Mouse (Mus musculus) neural tube, embryonic 11.5 days (tissue): ENCODE results near the gene Ndufs8. TPM values are rescaled to one million over a fixed set of nuclear protein-coding genes. Genes with fewer than 3 reads are reported as not detected.

Experiments
- ATAC-seq: fragments of 200-750 bp; cut with Nextera tagmentation; 2 replicates; pipeline ENCODE4 v1.8.0; 2017; ENCODE audit warnings: moderate number of reproducible peaks, mild to moderate bottlenecking, moderate TSS enrichment, moderate library complexity; ENCODE audit not compliant: insufficient read depth, low FRiP score, low TSS enrichment
- DNase-seq: peaks from one replicate; pipeline ENCODE4 v3.0.0-alpha.2; 2015; ENCODE audit warnings: low spot score
- H3K27ac ChIP-seq: fragments of 300-500 bp; sonication (generic); 2 replicates; pipeline ENCODE4 v1.5.1; 2014; ENCODE audit warnings: low read depth, mild to moderate bottlenecking, low read length
- H3K27me3 ChIP-seq: fragments of 300-500 bp; sonication (generic); 2 replicates; pipeline ENCODE4 v1.6.1; 2014; ENCODE audit warnings: mild to moderate bottlenecking, low read length, mixed read lengths; ENCODE audit not compliant: control insufficient read depth, insufficient read depth
- H3K36me3 ChIP-seq: fragments of 300-500 bp; sonication (generic); 2 replicates; pipeline ENCODE4 v1.6.1; 2014; ENCODE audit warnings: mild to moderate bottlenecking, low read length, moderate library complexity, mixed read lengths; ENCODE audit not compliant: control insufficient read depth, insufficient read depth
- H3K4me1 ChIP-seq: fragments of 300-500 bp; sonication (generic); 2 replicates; pipeline ENCODE4 v1.6.1; 2014; ENCODE audit warnings: low read length, mixed read lengths; ENCODE audit not compliant: control insufficient read depth, insufficient read depth
- H3K4me2 ChIP-seq: fragments of 300-500 bp; sonication (generic); 2 replicates; pipeline ENCODE4 v1.6.1; 2014; ENCODE audit warnings: low read depth, mild to moderate bottlenecking, moderate library complexity
- H3K4me3 ChIP-seq: fragments of 300-500 bp; sonication (generic); 2 replicates; pipeline ENCODE4 v1.5.1; 2014; ENCODE audit warnings: low read depth, low read length
- H3K9ac ChIP-seq: fragments of 300-500 bp; sonication (generic); 2 replicates; pipeline ENCODE4 v1.6.1; 2014; ENCODE audit warnings: mild to moderate bottlenecking, low read length
- H3K9me3 ChIP-seq: fragments of 300-500 bp; sonication (generic); 2 replicates; pipeline ENCODE4 v1.6.1; 2016; ENCODE audit warnings: low read length; ENCODE audit not compliant: control insufficient read depth
- WGBS: fragments of 180-500 bp; shearing (Covaris S2); extraction: QIAGEN DNeasy Blood & Tissue Kit; methylation state at CpG from one replicate; pipeline ENCODE4 v1.1.7; 2014; 5-methylcytosine and 5-hydroxymethylcytosine counted together
- polyA plus RNA-seq: library from polyadenylated mRNA; unstranded; fragments of >200 nt; fragmentation: Nextera tagmentation; extraction: Ambion mirVana; gene quantifications from 2 replicates; pipeline ENCODE4 v1.2.1, GENCODE M21; 2014

The Ndufs8 gene
- polyA plus RNA-seq, 1 experiment from 2014 or later: 258 TPM

DNA sequence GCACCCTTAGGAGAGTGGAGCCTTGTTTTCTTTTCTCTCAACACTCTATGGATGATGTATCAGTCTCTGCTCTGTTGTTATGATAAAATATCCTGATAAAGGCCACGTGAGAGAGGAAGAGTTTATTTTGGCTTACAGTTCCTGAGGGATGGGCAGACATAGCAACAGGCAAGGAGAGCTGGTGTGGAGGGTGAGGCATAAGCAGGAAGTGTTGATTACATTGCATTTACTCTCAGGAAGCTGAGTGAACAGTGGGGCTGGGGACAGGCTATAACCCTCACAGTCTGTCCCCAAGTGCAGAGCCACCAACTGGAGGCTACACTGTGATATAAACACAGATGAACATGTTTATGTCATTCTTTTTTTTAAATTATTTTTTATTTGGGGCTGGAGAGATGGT is 39.5 kb upstream of the Ndufs8 start:
- H3K36me3 ChIP-seq: no peaks in the 10 kb centered on the region
- no peak overlapping the region for H3K4me3 ChIP-seq
- no peaks in the 10 kb centered on the region for H3K27me3 ChIP-seq
- no peak overlapping the region for H3K4me2 ChIP-seq
- DNase-seq (no peak), ATAC-seq (no peak)
- no peak overlapping the region for H3K27ac ChIP-seq
- H3K4me1 ChIP-seq: no peaks in the 10 kb centered on the region
- WGBS: 48% methylated on average over 1 of the region's 1 CpGs
- H3K9ac ChIP-seq: no peak overlapping the region
- H3K9me3 ChIP-seq: no peaks in the 10 kb centered on the region

GRCm38 (mm10) chr19:3951461-3951860 is 38.9 kb upstream of the Ndufs8 start:
- no peaks in the 10 kb centered on the region for H3K9me3 ChIP-seq
- H3K27me3 ChIP-seq: no peaks in the 10 kb centered on the region
- no peak overlapping the region for H3K27ac ChIP-seq
- no peak overlapping the region for H3K4me3 ChIP-seq
- ATAC-seq: no peak
- no peak overlapping the region for H3K9ac ChIP-seq
- DNase-seq: no peak
- H3K36me3 ChIP-seq: no peaks in the 10 kb centered on the region
- no peaks in the 10 kb centered on the region for H3K4me1 ChIP-seq
- H3K4me2 ChIP-seq: no peak overlapping the region

GRCm38 (mm10) chr19:3950331-3950730 is 37.8 kb upstream of the Ndufs8 start:
- Histone ChIP-seq H3K4me1 (no peaks in the 10 kb centered on the region), H3K4me3 (no peak overlapping the region), H3K36me3 (no peaks in the 10 kb centered on the region), H3K9ac (no peak overlapping the region), H3K4me2 (no peak overlapping the region), H3K27me3 (no peaks in the 10 kb centered on the region), H3K9me3 (no peaks in the 10 kb centered on the region), H3K27ac (no peak overlapping the region)
- WGBS: 81% methylated on average over 3 of the region's 3 CpGs
- ATAC-seq (no peak), DNase-seq (no peak)

DNA sequence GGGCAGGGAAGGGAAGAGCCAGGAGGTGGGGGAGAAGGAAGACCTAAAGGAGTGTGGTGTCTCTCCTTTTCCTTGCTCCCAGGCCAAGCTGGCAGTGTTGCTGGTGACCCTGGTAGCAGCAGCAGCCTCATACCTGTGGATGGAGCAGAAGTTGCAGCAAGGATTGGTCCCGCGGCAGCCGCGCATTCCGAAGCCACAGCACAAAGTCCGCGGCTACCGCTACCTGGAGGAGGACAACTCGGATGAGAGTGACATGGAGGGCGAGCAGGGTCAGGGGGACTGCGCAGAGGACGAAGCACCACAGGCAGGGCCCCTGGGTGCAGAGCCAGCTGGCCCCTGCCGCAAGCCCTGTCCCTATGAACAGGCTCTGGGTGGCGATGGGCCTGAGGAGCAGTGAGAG is 36.0 kb upstream of the Ndufs8 start:
- Histone ChIP-seq H3K27ac (no peak overlapping the region), H3K36me3 (no peaks in the 10 kb centered on the region), H3K27me3 (no peaks in the 10 kb centered on the region), H3K9me3 (no peaks in the 10 kb centered on the region), H3K4me2 (no peak overlapping the region), H3K4me1 (no peaks in the 10 kb centered on the region), H3K9ac (no peak overlapping the region; the same call in 1 of the 2 replicates), H3K4me3 (no peak overlapping the region)
- DNase-seq (no peak), ATAC-seq (no peak)
- 72% methylated on average over 14 of the region's 14 CpGs for WGBS

- Histone ChIP-seq H3K9me3 (no peaks in the 10 kb centered on the region), H3K36me3 (no peaks in the 10 kb centered on the region), H3K27me3 (no peaks in the 10 kb centered on the region), H3K4me2 (no peak overlapping the region), H3K9ac (no peak overlapping the region; the same call in 1 of the 2 replicates), H3K4me1 (no peaks in the 10 kb centered on the region), H3K27ac (no peak overlapping the region), H3K4me3 (no peak overlapping the region)
- 76% methylated on average over 3 of the region's 3 CpGs for WGBS
- DNase-seq: no peak
- ATAC-seq: no peak
These were observed 35.2 kb upstream of the Ndufs8 start for GRCm38 (mm10) chr19:3947813-3948212.

- Histone ChIP-seq H3K9me3 (no peaks in the 10 kb centered on the region), H3K4me3 (no peak overlapping the region), H3K9ac (no peak overlapping the region), H3K27ac (no peak overlapping the region), H3K4me2 (no peak overlapping the region), H3K4me1 (no peaks in the 10 kb centered on the region), H3K36me3 (no peaks in the 10 kb centered on the region), H3K27me3 (no peaks in the 10 kb centered on the region)
- DNase-seq (peak; percentile 69), ATAC-seq (peak; percentile 60; the same call in 1 of the 2 replicates)
- 21% methylated on average over 2 of the region's 2 CpGs for WGBS
These were observed 34.1 kb upstream of the Ndufs8 start for GRCm38 (mm10) chr19:3946715-3947114.

DNA sequence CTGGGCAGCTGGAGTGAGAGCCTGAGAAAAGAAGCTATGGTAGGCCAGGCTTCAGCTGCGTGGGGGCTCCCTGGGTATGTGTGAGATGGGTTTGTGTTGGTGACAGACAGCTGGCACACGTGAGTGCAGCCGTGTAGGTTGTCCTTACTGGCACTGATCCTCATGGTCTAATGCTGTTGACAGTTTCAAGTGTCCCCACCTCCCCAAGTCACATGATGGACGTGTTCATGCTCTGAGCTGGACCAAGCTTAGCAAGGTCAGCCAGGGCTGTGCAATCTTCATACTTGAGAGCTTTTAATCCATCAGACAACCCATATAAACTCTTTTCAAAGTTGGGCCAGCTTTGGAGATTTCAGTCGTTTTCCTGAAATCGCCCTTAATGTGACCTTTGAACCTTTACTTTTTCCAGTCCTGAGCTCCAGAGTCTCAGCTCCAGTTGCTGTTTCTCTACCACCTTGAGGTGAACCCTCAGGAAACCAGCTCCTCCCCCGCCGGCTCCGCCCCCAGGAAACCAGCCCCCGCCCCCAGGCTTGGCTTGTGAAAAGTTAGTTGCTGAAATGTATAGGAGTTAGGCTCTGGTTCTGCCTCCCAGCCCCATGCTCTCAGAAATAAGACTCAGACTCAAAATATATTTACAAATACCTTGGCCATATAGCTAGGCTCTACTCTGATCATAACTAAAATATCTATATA is 33.4 kb upstream of the Ndufs8 start:
- 32% methylated on average over 10 of the region's 10 CpGs for WGBS
- Histone ChIP-seq H3K9me3 (no peaks in the 10 kb centered on the region), H3K4me2 (no peak overlapping the region), H3K27ac (no peak overlapping the region), H3K4me1 (no peaks in the 10 kb centered on the region), H3K4me3 (no peak overlapping the region), H3K36me3 (no peaks in the 10 kb centered on the region), H3K9ac (no peak overlapping the region), H3K27me3 (no peaks in the 10 kb centered on the region)
- ATAC-seq (no peak), DNase-seq (no peak)

DNA sequence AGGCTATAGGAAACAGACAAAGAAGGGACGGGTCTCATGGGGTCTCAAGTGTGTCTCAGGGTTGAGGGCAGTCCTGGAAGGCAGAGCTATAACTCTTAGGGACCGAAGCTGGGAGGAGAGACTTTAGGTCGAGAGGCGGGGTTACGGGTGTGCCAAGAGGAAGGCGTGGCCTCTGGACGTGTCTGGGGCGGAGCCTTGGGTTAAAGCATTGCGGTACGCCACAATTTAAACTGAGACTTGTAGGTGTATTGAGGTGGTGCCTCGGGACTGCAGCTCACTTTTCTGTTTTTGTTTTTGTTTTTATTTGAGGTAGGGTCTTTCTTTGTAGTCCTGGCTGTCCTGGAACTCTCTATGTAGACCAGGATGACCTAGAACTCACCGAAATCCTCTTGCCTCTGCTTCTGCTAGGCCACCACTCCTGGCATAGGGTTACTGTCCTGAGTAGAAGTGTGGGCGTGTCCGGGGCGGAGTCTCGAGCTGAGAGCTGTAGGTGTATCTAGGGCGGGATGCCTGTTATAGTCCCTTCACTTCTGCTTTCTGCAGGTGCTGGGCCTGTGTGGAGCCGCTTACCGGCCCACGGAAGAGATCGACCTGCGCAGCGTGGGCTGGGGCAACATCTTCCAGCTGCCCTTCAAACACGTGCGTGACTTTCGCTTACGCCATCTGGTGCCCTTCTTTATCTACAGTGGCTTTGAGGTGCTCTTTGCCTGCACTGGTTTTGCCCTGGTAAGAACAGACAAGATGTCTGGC is 30.6 kb upstream of the Ndufs8 start:
- Histone ChIP-seq H3K9ac (no peak overlapping the region), H3K9me3 (no peaks in the 10 kb centered on the region), H3K36me3 (no peaks in the 10 kb centered on the region), H3K27ac (no peak overlapping the region), H3K4me3 (no peak overlapping the region), H3K4me2 (no peak overlapping the region), H3K4me1 (no peaks in the 10 kb centered on the region), H3K27me3 (no peaks in the 10 kb centered on the region)
- 21% methylated on average over 27 of the region's 27 CpGs for WGBS
- DNase-seq (no peak), ATAC-seq (no peak)

DNA sequence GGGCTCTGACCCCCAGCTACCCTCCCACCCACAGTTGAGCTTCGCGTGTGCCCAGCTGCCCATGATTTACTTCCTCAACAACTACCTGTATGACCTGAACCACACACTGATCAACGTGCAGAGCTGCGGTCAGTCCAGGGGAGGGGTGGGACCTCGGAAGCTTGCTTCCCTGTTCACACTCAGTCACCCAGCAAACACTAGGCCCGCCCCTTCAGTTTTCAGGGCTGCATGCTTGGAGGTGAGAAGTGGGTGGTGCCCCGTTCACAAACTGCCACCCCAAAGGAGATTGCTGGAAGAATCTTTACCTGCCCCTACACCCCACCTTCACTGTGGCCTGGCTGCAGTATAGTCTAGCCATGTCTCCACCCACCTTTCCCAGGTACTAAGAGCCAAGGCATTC is 29.7 kb upstream of the Ndufs8 start:
- Histone ChIP-seq H3K4me2 (no peak overlapping the region), H3K9me3 (no peaks in the 10 kb centered on the region), H3K4me3 (no peak overlapping the region), H3K4me1 (no peaks in the 10 kb centered on the region), H3K36me3 (no peaks in the 10 kb centered on the region), H3K9ac (no peak overlapping the region), H3K27ac (no peak overlapping the region), H3K27me3 (no peaks in the 10 kb centered on the region)
- no peak for DNase-seq
- WGBS: 85% methylated on average over 7 of the region's 7 CpGs
- ATAC-seq: no peak
